Mouse (Mus musculus): ENCODE measurements around the gene Rora.

- TF ChIP-seq CTCF (IDR thresholded peaks at IDR 0.05; ENCODE audit: control insufficient read depth, insufficient read depth, insufficient read length), result no peak
- TF ChIP-seq MYOD1 (IDR thresholded peaks at IDR 0.05; ENCODE audit: control insufficient read depth, insufficient read length, low read depth), result no peak
Observed at GRCm38 (mm10) chr9:68833323-68833722, 179.7 kb downstream of the Rora start.
